Mouse (Mus musculus): ENCODE data around the gene Cpt1b. TPM values are rescaled to one million over a fixed set of nuclear protein-coding genes. Genes with fewer than 3 reads are reported as not detected.
A peak's percentile ranks its signal among the peaks of the same experiment; 100 is the strongest.

The Cpt1b gene
- polyA plus RNA-seq, 1 experiment from 2014 or later = 0.72 TPM

GRCm38 (mm10) chr15:89428821-89429351 lies 3.2 kb upstream of the Cpt1b start:
- Histone ChIP-seq H3K4me3 (ENCODE audit: low read length) (peak overlapping the region; percentile 87), H3K27ac (ENCODE audit: low read length) (peak overlapping the region; percentile 25; the same call in 1 of the 2 replicates), H3K27me3 (replicated peaks; ENCODE audit: control insufficient read depth, insufficient read depth, low read length) (no peaks in the 10 kb centered on the region), H3K4me2 (ENCODE audit: low read depth, low read length) (peak overlapping the region; percentile 88), H3K4me1 (ENCODE audit: control insufficient read depth, insufficient read depth, low read length) (peaks cover 12% of the 10 kb centered on the region), H3K9ac (ENCODE audit: low read depth, low read length) (peak overlapping the region; percentile 87), H3K36me3 (ENCODE audit: control insufficient read depth, insufficient read depth, low read length) (0 out of 2 replicates have a peak, but pooled peaks cover 4% of the 10 kb centered on the region), H3K9me3 (ENCODE audit: control insufficient read depth, low read length) (no peaks in the 10 kb centered on the region)
- peak; percentile 41 for ATAC-seq
- whole genome bisulfite sequencing = 5% methylated on average over 22 of the region's 22 CpGs

- Histone ChIP-seq H3K9ac (ENCODE audit: low read depth, low read length) (peak overlapping the region; percentile 87), H3K9me3 (ENCODE audit: control insufficient read depth, low read length) (no peaks in the 10 kb centered on the region), H3K36me3 (ENCODE audit: control insufficient read depth, insufficient read depth, low read length) (0 out of 2 replicates have a peak, but pooled peaks cover 4% of the 10 kb centered on the region), H3K27ac (ENCODE audit: low read length) (no peak overlapping the region), H3K4me1 (ENCODE audit: control insufficient read depth, insufficient read depth, low read length) (peaks cover 12% of the 10 kb centered on the region), H3K27me3 (replicated peaks; ENCODE audit: control insufficient read depth, insufficient read depth, low read length) (no peaks in the 10 kb centered on the region), H3K4me2 (ENCODE audit: low read depth, low read length) (peak overlapping the region; percentile 88), H3K4me3 (ENCODE audit: low read length) (peak overlapping the region; percentile 87)
- WGBS = 84% methylated on average over 19 of the region's 19 CpGs
- ATAC-seq = no peak
These were observed 2.6 kb upstream of the Cpt1b start for GRCm38 (mm10) chr15:89428136-89428790.

- ATAC-seq = no peak
- H3K4me1 ChIP-seq (ENCODE audit: control insufficient read depth, insufficient read depth, low read length) = peaks cover 12% of the 10 kb centered on the region
- H3K9ac ChIP-seq (ENCODE audit: low read depth, low read length) = no peak overlapping the region
- 0 out of 2 replicates have a peak, but pooled peaks cover 4% of the 10 kb centered on the region for H3K36me3 ChIP-seq (ENCODE audit: control insufficient read depth, insufficient read depth, low read length)
- H3K27ac ChIP-seq (ENCODE audit: low read length) = no peak overlapping the region
- no peak overlapping the region for H3K4me2 ChIP-seq (ENCODE audit: low read depth, low read length)
- 93% methylated on average over 10 of the region's 10 CpGs for WGBS
- no peak overlapping the region for H3K4me3 ChIP-seq (ENCODE audit: low read length)
- no peaks in the 10 kb centered on the region for H3K9me3 ChIP-seq (ENCODE audit: control insufficient read depth, low read length)
- no peaks in the 10 kb centered on the region for H3K27me3 ChIP-seq (replicated peaks; ENCODE audit: control insufficient read depth, insufficient read depth, low read length)
These were observed 1.1 kb upstream of the Cpt1b start for GRCm38 (mm10) chr15:89426716-89427115.

- 79% methylated on average over 8 of the region's 8 CpGs for WGBS
- Histone ChIP-seq H3K27me3 (replicated peaks; ENCODE audit: control insufficient read depth, insufficient read depth, low read length) (no peaks in the 10 kb centered on the region), H3K4me3 (ENCODE audit: low read length) (no peak overlapping the region), H3K9me3 (ENCODE audit: control insufficient read depth, low read length) (no peaks in the 10 kb centered on the region), H3K27ac (ENCODE audit: low read length) (no peak overlapping the region), H3K4me2 (ENCODE audit: low read depth, low read length) (no peak overlapping the region), H3K4me1 (ENCODE audit: control insufficient read depth, insufficient read depth, low read length) (peaks cover 7% of the 10 kb centered on the region; the same call in 1 of the 2 replicates), H3K9ac (ENCODE audit: low read depth, low read length) (no peak overlapping the region), H3K36me3 (ENCODE audit: control insufficient read depth, insufficient read depth, low read length) (0 out of 2 replicates have a peak, but pooled peaks cover 4% of the 10 kb centered on the region)
- ATAC-seq = no peak
These were observed 1.0 kb downstream of the Cpt1b start for GRCm38 (mm10) chr15:89424621-89425020.

- no peak overlapping the region for H3K9ac ChIP-seq (ENCODE audit: low read depth, low read length)
- no peak overlapping the region for H3K4me2 ChIP-seq (ENCODE audit: low read depth, low read length)
- 96% methylated on average over 9 of the region's 9 CpGs for WGBS
- H3K27ac ChIP-seq (ENCODE audit: low read length) = no peak overlapping the region
- 0 out of 2 replicates have a peak, but pooled peaks cover 7% of the 10 kb centered on the region for H3K36me3 ChIP-seq (ENCODE audit: control insufficient read depth, insufficient read depth, low read length)
- H3K27me3 ChIP-seq (replicated peaks; ENCODE audit: control insufficient read depth, insufficient read depth, low read length) = no peaks in the 10 kb centered on the region
- no peak for ATAC-seq
- H3K4me3 ChIP-seq (ENCODE audit: low read length) = no peak overlapping the region
- 0 out of 2 replicates have a peak, but pooled peaks cover 3% of the 10 kb centered on the region for H3K4me1 ChIP-seq (ENCODE audit: control insufficient read depth, insufficient read depth, low read length)
- H3K9me3 ChIP-seq (ENCODE audit: control insufficient read depth, low read length) = no peaks in the 10 kb centered on the region
These were observed 3.7 kb downstream of the Cpt1b start for GRCm38 (mm10) chr15:89421938-89422337.

- no peak overlapping the region for H3K4me2 ChIP-seq (ENCODE audit: low read depth, low read length)
- 0 out of 2 replicates have a peak, but pooled peaks cover 3% of the 10 kb centered on the region for H3K36me3 ChIP-seq (ENCODE audit: control insufficient read depth, insufficient read depth, low read length)
- no peak overlapping the region for H3K9ac ChIP-seq (ENCODE audit: low read depth, low read length)
- H3K4me1 ChIP-seq (ENCODE audit: control insufficient read depth, insufficient read depth, low read length) = no peaks in the 10 kb centered on the region
- H3K27ac ChIP-seq (ENCODE audit: low read length) = no peak overlapping the region
- no peak for ATAC-seq
- no peak overlapping the region for H3K4me3 ChIP-seq (ENCODE audit: low read length)
- H3K27me3 ChIP-seq (replicated peaks; ENCODE audit: control insufficient read depth, insufficient read depth, low read length) = no peaks in the 10 kb centered on the region
- no peaks in the 10 kb centered on the region for H3K9me3 ChIP-seq (ENCODE audit: control insufficient read depth, low read length)
- 84% methylated on average over 8 of the region's 8 CpGs for WGBS
These were observed 10.4 kb downstream of the Cpt1b start for GRCm38 (mm10) chr15:89415282-89415681.

GRCm38 (mm10) chr15:89410118-89410517 lies 15.5 kb downstream of the Cpt1b start, which contains the start of gene Syce3:
Gene Syce3, minus strand, starts transcription at chr15:89410503.
- Histone ChIP-seq H3K27ac (ENCODE audit: low read length) (no peak within 1 kb of the TSS), H3K4me2 (ENCODE audit: low read depth, low read length) (no peak within 1 kb of the TSS), H3K4me1 (ENCODE audit: control insufficient read depth, insufficient read depth, low read length) (no peaks in the 10 kb centered on the region), H3K9me3 (ENCODE audit: control insufficient read depth, low read length) (no peaks in the 10 kb centered on the region), H3K27me3 (replicated peaks; ENCODE audit: control insufficient read depth, insufficient read depth, low read length) (no peaks in the 10 kb centered on the region), H3K4me3 (ENCODE audit: low read length) (no peak within 1 kb of the TSS), H3K36me3 (ENCODE audit: control insufficient read depth, insufficient read depth, low read length) (no peaks in the 10 kb centered on the region), H3K9ac (ENCODE audit: low read depth, low read length) (no peak within 1 kb of the TSS)
- WGBS = 77% methylated on average over 24 of the region's 24 CpGs
- ATAC-seq = no peak

- H3K4me2 ChIP-seq (ENCODE audit: low read depth, low read length) = no peak overlapping the region
- no peaks in the 10 kb centered on the region for H3K36me3 ChIP-seq (ENCODE audit: control insufficient read depth, insufficient read depth, low read length)
- no peaks in the 10 kb centered on the region for H3K9me3 ChIP-seq (ENCODE audit: control insufficient read depth, low read length)
- H3K4me3 ChIP-seq (ENCODE audit: low read length) = no peak overlapping the region
- H3K27ac ChIP-seq (ENCODE audit: low read length) = no peak overlapping the region
- no peaks in the 10 kb centered on the region for H3K27me3 ChIP-seq (replicated peaks; ENCODE audit: control insufficient read depth, insufficient read depth, low read length)
- no peaks in the 10 kb centered on the region for H3K4me1 ChIP-seq (ENCODE audit: control insufficient read depth, insufficient read depth, low read length)
- no peak overlapping the region for H3K9ac ChIP-seq (ENCODE audit: low read depth, low read length)
- no peak for ATAC-seq
These were observed 19.0 kb downstream of the Cpt1b start for GRCm38 (mm10) chr15:89406691-89407090.

GRCm38 (mm10) chr15:89404831-89405623 lies 20.6 kb downstream of the Cpt1b start:
- Histone ChIP-seq H3K27ac (ENCODE audit: low read length) (no peak overlapping the region), H3K27me3 (replicated peaks; ENCODE audit: control insufficient read depth, insufficient read depth, low read length) (no peaks in the 10 kb centered on the region), H3K4me1 (ENCODE audit: control insufficient read depth, insufficient read depth, low read length) (no peaks in the 10 kb centered on the region), H3K4me3 (ENCODE audit: low read length) (no peak overlapping the region), H3K9me3 (ENCODE audit: control insufficient read depth, low read length) (no peaks in the 10 kb centered on the region), H3K36me3 (ENCODE audit: control insufficient read depth, insufficient read depth, low read length) (no peaks in the 10 kb centered on the region), H3K9ac (ENCODE audit: low read depth, low read length) (no peak overlapping the region), H3K4me2 (ENCODE audit: low read depth, low read length) (no peak overlapping the region)
- 81% methylated on average over 10 of the region's 10 CpGs for WGBS
- no peak for ATAC-seq

All from intestine, embryonic 16.5 days (tissue).